Mouse (Mus musculus) forebrain, embryonic 13.5 days (tissue): ENCODE measurements around the gene Zswim8. TPM values are rescaled to one million over a fixed set of nuclear protein-coding genes. Genes with fewer than 3 reads are reported as not detected.

Source experiments
- ATAC-seq: fragments of 200-750 bp; cut with Nextera tagmentation; 2 replicates; pipeline ENCODE4 v1.8.0; 2017
- H3K27ac ChIP-seq: fragments of 300-500 bp; sonication (generic); 2 replicates; pipeline ENCODE4 v1.5.1; 2015; ENCODE audit warnings: inconsistent platforms, mild to moderate bottlenecking, moderate library complexity
- H3K27me3 ChIP-seq: fragments of 300-500 bp; sonication (generic); 2 replicates; pipeline ENCODE4 v1.6.1; 2015; ENCODE audit warnings: mild to moderate bottlenecking, inconsistent platforms
- H3K36me3 ChIP-seq: fragments of 300-500 bp; sonication (generic); 2 replicates; pipeline ENCODE4 v1.6.1; 2015; ENCODE audit warnings: mild to moderate bottlenecking, inconsistent platforms; ENCODE audit not compliant: poor library complexity, severe bottlenecking
- H3K4me1 ChIP-seq: fragments of 300-500 bp; sonication (generic); 2 replicates; pipeline ENCODE4 v1.6.1; 2015; ENCODE audit warnings: inconsistent platforms
- H3K4me2 ChIP-seq: fragments of 300-500 bp; sonication (generic); 2 replicates; pipeline ENCODE4 v1.6.1; 2015; ENCODE audit warnings: inconsistent platforms, mild to moderate bottlenecking, moderate library complexity
- H3K4me3 ChIP-seq: fragments of 300-500 bp; sonication (generic); 2 replicates; pipeline ENCODE4 v1.5.1; 2015; ENCODE audit warnings: mild to moderate bottlenecking, inconsistent platforms
- H3K9ac ChIP-seq: fragments of 300-500 bp; sonication (generic); 2 replicates; pipeline ENCODE4 v1.6.1; 2015; ENCODE audit warnings: mild to moderate bottlenecking, inconsistent platforms
- H3K9me3 ChIP-seq: fragments of 300-500 bp; sonication (generic); replicated peaks from 2 replicates; pipeline ENCODE4 v1.6.1; 2016; ENCODE audit warnings: inconsistent platforms
- WGBS: fragments of 180-500 bp; shearing (Covaris S2); methylation state at CpG from one replicate; pipeline ENCODE4 v1.1.7; 2015; 5-methylcytosine and 5-hydroxymethylcytosine counted together
- microRNA-seq: library from miRNA; unstranded; fragments of <30 nt; microRNA quantifications from one replicate; pipeline ENCODE4, GENCODE M21; 2016
- polyA plus RNA-seq: library from polyadenylated mRNA; unstranded; fragments of >200 nt; fragmentation: Nextera tagmentation; extraction: Ambion mirVana; gene quantifications from 2 replicates; pipeline ENCODE4 v1.2.1, GENCODE M21; 2015

Gene Zswim8
- polyA plus RNA-seq, 1 experiment from 2014 or later = 40.8 TPM

DNA sequence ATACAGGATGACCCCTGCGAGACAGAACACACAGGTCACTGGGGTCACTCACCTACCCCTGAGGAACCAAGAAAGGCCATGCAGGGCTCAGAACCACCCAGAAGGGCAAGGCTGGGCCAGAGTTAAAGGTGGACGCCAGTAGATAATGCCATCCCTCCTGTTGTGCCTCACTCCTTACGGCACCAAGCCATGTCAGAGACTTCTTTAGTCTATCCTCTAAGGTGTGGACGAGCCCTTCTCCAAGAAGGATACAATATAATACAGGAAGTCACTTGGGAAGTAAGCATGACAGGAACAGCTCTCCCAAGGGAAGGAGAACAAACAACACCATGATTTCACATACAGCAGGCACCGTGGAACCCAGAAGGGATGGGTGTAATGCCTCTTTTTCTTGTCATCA is 57.6 kb downstream of the Zswim8 start:
- no peak overlapping the region for H3K4me2 ChIP-seq
- no peaks in the 10 kb centered on the region for H3K4me1 ChIP-seq
- H3K27ac ChIP-seq = no peak overlapping the region; the same call in 1 of the 2 replicates
- ATAC-seq = no peak
- peaks cover 78% of the 10 kb centered on the region for H3K36me3 ChIP-seq
- no peak overlapping the region for H3K4me3 ChIP-seq
- H3K27me3 ChIP-seq = no peaks in the 10 kb centered on the region
- no peak overlapping the region for H3K9ac ChIP-seq
- WGBS = 90% methylated on average over 5 of the region's 5 CpGs
- H3K9me3 ChIP-seq = no peaks in the 10 kb centered on the region

DNA sequence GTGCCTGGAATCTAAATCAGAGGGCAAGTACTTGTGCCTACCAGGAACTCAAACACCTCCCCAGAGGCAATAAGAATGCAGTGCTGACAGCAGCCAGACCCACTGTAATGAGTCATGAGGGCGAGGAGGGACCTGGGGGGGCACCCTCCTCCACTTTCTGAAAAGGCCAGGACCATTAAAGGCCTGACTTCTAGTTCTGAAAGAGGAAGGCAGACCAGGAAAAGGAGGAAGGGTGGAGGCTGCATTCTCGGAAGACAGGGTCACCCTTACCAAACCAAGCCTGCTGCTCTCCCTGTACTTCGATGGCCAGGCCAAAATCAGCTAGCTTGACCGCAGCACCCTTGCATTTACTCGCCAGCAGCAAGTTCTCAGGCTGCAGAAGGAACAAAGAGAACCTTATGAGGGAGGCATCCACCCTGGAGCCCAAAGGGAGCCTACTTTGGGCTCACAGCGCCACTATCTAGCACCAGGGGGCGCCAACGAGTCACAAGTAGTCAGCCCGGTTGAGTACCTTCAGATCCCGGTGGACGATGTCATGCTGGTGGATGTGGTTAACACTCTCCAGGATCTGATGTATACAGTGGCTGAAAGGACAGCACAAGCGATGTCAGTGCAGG is 58.4 kb downstream of the Zswim8 start:
- 32% methylated on average over 12 of the region's 12 CpGs for WGBS
- peak; percentile 86 for ATAC-seq
- H3K36me3 ChIP-seq = peaks cover 78% of the 10 kb centered on the region
- H3K27me3 ChIP-seq = no peaks in the 10 kb centered on the region
- no peak overlapping the region; the same call in 1 of the 2 replicates for H3K9ac ChIP-seq
- H3K9me3 ChIP-seq = no peaks in the 10 kb centered on the region
- H3K27ac ChIP-seq = no peak overlapping the region
- H3K4me2 ChIP-seq = no peak overlapping the region
- H3K4me3 ChIP-seq = no peak overlapping the region
- H3K4me1 ChIP-seq = no peaks in the 10 kb centered on the region

DNA sequence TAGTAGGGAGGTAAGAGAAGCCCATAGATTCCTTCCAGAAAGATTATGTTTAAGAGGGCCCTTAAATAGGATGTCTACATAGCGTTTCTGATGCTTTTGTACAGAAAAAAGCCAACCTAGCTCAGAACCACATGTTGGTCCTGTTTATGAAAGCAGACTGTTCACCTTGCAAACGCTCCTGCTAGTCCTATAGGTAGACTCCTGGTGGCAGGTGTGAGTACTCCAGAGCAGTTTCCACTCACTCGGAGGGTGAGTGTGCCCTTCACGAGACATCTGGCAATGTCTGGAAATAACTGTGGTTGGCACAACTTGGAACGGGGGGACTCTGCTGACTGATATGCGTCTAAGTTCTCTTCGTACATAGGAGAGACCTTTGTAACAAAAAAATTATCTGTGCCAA is 60.6 kb downstream of the Zswim8 start:
- no peak for ATAC-seq
- Histone ChIP-seq H3K9me3 (no peaks in the 10 kb centered on the region), H3K27me3 (no peaks in the 10 kb centered on the region), H3K4me2 (no peak overlapping the region), H3K9ac (no peak overlapping the region), H3K4me1 (no peaks in the 10 kb centered on the region), H3K36me3 (peaks cover 65% of the 10 kb centered on the region), H3K4me3 (no peak overlapping the region), H3K27ac (no peak overlapping the region)
- 94% methylated on average over 7 of the region's 7 CpGs for WGBS

DNA sequence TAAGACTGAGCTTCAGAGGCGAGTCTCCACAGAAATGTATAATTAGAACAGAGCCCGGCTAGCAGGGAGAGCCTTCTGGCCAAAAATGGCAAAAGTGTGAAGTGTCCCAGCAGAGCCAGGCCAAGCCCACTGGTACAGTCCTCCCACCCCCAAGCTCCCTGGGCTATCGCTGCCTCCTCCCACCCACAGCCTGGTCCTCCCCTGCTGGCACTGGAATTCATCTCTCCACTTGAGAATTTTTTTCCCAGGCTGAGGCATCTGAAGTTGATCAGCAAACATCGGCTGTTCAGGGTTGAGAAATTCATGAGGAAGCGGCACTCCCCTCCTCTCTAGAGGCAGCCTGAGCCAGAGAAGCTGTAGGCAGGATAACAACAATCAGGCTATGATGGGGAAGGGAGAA is 61.2 kb downstream of the Zswim8 start:
- Histone ChIP-seq H3K9ac (no peak overlapping the region), H3K27ac (no peak overlapping the region), H3K4me3 (no peak overlapping the region), H3K4me1 (no peaks in the 10 kb centered on the region), H3K27me3 (no peaks in the 10 kb centered on the region), H3K9me3 (no peaks in the 10 kb centered on the region), H3K36me3 (peaks cover 59% of the 10 kb centered on the region), H3K4me2 (no peak overlapping the region)
- ATAC-seq = no peak
- WGBS = 83% methylated on average over 5 of the region's 5 CpGs

DNA sequence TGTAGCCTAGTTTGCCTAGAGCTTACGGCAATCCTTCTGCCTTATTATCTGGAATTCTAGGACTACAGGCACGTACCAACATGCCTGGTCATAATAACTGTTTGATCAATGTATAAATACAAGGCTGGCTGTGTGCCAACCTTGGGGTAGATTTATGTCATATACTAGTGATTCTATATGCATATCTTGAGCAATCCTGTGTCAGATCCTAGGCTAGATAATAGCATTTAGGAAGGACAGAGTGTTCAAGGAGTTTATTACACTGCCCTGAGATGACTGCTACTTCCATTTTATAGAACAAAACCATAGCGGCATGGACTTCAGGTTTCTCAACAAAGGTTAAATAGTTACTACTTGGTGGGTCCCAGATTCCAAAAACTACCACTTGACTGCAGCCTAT is 64.6 kb downstream of the Zswim8 start:
- WGBS = 90% methylated on average over 3 of the region's 3 CpGs
- ATAC-seq = no peak
- Histone ChIP-seq H3K4me3 (no peak overlapping the region), H3K4me2 (no peak overlapping the region), H3K27me3 (no peaks in the 10 kb centered on the region), H3K27ac (no peak overlapping the region), H3K9me3 (no peaks in the 10 kb centered on the region), H3K36me3 (peaks cover 42% of the 10 kb centered on the region), H3K9ac (no peak overlapping the region), H3K4me1 (peaks cover 15% of the 10 kb centered on the region; the same call in 1 of the 2 replicates)

DNA sequence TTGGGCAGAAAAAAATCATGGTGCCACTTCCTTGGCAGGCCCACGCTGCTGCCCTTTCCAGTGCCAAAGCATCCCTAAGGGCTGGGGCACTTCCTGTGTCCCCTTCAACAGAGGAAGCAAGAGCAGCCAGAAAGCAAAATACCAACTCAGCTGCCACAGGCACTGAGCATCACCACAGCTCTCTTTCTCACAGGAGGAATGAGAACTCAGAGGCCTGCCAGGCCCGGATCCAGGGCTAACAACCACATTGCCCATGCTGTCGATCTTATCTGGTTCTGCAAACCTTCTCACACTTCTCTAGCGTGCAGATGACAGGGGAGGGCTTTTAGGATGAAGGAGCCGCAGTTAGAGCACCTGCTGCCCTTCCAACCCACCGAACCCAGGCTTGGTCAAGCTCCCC is 65.5 kb downstream of the Zswim8 start:
- 79% methylated on average over 6 of the region's 6 CpGs for WGBS
- Histone ChIP-seq H3K4me2 (no peak overlapping the region), H3K36me3 (peaks cover 50% of the 10 kb centered on the region), H3K27me3 (no peaks in the 10 kb centered on the region), H3K9ac (no peak overlapping the region), H3K27ac (no peak overlapping the region), H3K9me3 (no peaks in the 10 kb centered on the region), H3K4me1 (peaks cover 15% of the 10 kb centered on the region; the same call in 1 of the 2 replicates), H3K4me3 (no peak overlapping the region)
- no peak for ATAC-seq

Small RNAs within 50 kb of the gene (microRNA-seq; reads per million reads assigned to microRNA genes)
- 1.1 reads per million for gene Mir6946

Other genes with a start within 250 kb of the Zswim8 start
- 8.5 and 9.9 TPM in 2 replicates for gene Anxa7, start 227.4 kb upstream of the Zswim8 start, polyA plus RNA-seq
- 0.89 and 1.3 TPM in 2 replicates for gene Mss51, start 210.7 kb upstream of the Zswim8 start, polyA plus RNA-seq
- gene Ppp3cb, start 161.0 kb upstream of the Zswim8 start, polyA plus RNA-seq = 71.9 and 73.7 TPM in 2 replicates
- 8.1 and 10.1 TPM in 2 replicates for gene Usp54, start 66.5 kb upstream of the Zswim8 start, polyA plus RNA-seq
- not detected in 2 replicates for gene Myoz1, start 51.0 kb upstream of the Zswim8 start, polyA plus RNA-seq
- gene Synpo2l, start 39.2 kb upstream of the Zswim8 start, polyA plus RNA-seq = 0.13 and 0.14 TPM in 2 replicates
- 75.9 and 84.7 TPM in 2 replicates for gene Sec24c, start 33.2 kb upstream of the Zswim8 start, polyA plus RNA-seq
- gene Fut11, start 12.6 kb upstream of the Zswim8 start, polyA plus RNA-seq = 18.9 and 19.9 TPM in 2 replicates
- gene Chchd1, start 4.5 kb upstream of the Zswim8 start, polyA plus RNA-seq = 235 and 281 TPM in 2 replicates
- 14.0 and 18.3 TPM in 2 replicates for gene Ndst2, start 27.0 kb downstream of the Zswim8 start, polyA plus RNA-seq
- 60.7 and 81.8 TPM in 2 replicates for gene Camk2g, start 86.5 kb downstream of the Zswim8 start, polyA plus RNA-seq
- 0.27 and 0.35 TPM in 2 replicates for gene Plau, start 129.1 kb downstream of the Zswim8 start, polyA plus RNA-seq
- 8.8 and 8.9 TPM in 2 replicates for gene Vcl, start 221.8 kb downstream of the Zswim8 start, polyA plus RNA-seq